Mouse (Mus musculus) MEL-GATA-1-ER (cell line): Measurements from ENCODE around the gene Tsen15.

ENCODE experiments used
- DNase-seq: peaks from one replicate; pipeline ENCODE4 v3.0.0-alpha.2; 2012; ENCODE audit warnings: low read depth; ENCODE audit errors: extremely low read depth

Tsen15 gene

GRCm38 (mm10) chr1:152386188-152386835 lies at the start of gene Tsen15:
Gene Tsen15 (minus strand): TSS chr1:152386688.
- peak; percentile 46 for DNase-seq

- DNase-seq, result no peak
These were observed 47.7 kb upstream of the Tsen15 start for GRCm38 (mm10) chr1:152434166-152434565.

- no peak for DNase-seq
These were observed 43.3 kb upstream of the Tsen15 start for GRCm38 (mm10) chr1:152429805-152430204.

GRCm38 (mm10) chr1:152427912-152428581 lies 41.6 kb upstream of the Tsen15 start:
- DNase-seq, result no peak

GRCm38 (mm10) chr1:152423052-152423451 lies 36.6 kb upstream of the Tsen15 start:
- DNase-seq, result no peak

GRCm38 (mm10) chr1:152422295-152422694 lies 35.8 kb upstream of the Tsen15 start:
- DNase-seq, result no peak

GRCm38 (mm10) chr1:152417602-152418001 lies 31.1 kb upstream of the Tsen15 start:
- no peak for DNase-seq

- DNase-seq, result no peak
These were observed 29.9 kb upstream of the Tsen15 start for GRCm38 (mm10) chr1:152416306-152416904.

- no peak for DNase-seq
These were observed 28.0 kb upstream of the Tsen15 start for GRCm38 (mm10) chr1:152414451-152414850.

- no peak for DNase-seq
These were observed 27.5 kb upstream of the Tsen15 start for GRCm38 (mm10) chr1:152413961-152414360.

GRCm38 (mm10) chr1:152413116-152413515 lies 26.6 kb upstream of the Tsen15 start:
- DNase-seq, result no peak

GRCm38 (mm10) chr1:152410657-152411056 lies 24.2 kb upstream of the Tsen15 start:
- no peak for DNase-seq

GRCm38 (mm10) chr1:152409356-152409755 lies 22.9 kb upstream of the Tsen15 start:
- DNase-seq, result no peak

GRCm38 (mm10) chr1:152407021-152407946 lies 20.8 kb upstream of the Tsen15 start:
- DNase-seq, result no peak

GRCm38 (mm10) chr1:152400556-152401540 lies 14.4 kb upstream of the Tsen15 start:
- DNase-seq, result no peak

- no peak for DNase-seq
These were observed 13.5 kb upstream of the Tsen15 start, which contains the start of gene Colgalt2 for GRCm38 (mm10) chr1:152399790-152400555. Gene Colgalt2 (plus strand): TSS chr1:152399830.

GRCm38 (mm10) chr1:152398708-152399107 lies 12.2 kb upstream of the Tsen15 start:
- DNase-seq, result no peak

GRCm38 (mm10) chr1:152394956-152395515 lies 8.5 kb upstream of the Tsen15 start:
- no peak for DNase-seq

- DNase-seq, result no peak
These were observed 7.6 kb upstream of the Tsen15 start for GRCm38 (mm10) chr1:152394137-152394536.
